Mouse (Mus musculus) adrenal gland, adult (tissue): ENCODE results near the gene Slc36a2.

Experiments
- DNase-seq, 2 experiments: peaks; one replicate each; pipeline ENCODE4 v3.0.0; 2022 to 2023; ENCODE audit warnings: low spot score in 1 of 2; ENCODE audit not compliant: inconsistent age in 2 of 2

Slc36a2 gene

DNA sequence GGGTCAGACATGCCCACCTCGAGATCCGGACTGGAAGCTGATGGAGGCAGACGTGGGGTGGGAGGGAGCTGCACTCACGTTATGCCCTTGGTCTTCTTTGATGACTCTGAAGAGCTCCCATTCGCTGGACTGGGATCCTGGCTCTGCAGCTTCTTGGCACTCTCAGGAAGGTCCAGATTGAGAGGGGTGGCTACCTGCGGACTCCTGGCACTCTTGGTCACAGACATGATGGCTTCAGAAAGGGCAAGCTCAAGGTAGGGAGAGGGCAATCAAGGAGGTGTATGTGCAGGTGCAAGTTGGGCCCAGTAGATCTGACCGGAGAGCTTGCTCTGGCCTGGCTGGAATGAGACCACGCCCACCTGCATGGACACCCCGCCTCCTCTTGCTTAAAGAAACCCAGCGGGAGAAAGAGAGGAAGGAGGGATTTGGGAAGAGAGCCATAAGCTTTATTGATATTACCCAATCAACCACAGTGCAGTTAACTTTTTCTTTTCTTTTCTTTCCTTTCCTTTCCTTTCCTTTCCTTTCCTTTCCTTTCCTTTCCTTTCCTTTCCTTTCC is at the start of gene Slc36a2:
Gene Slc36a2 (minus strand): TSS at position 345 of the 559 bp plus-strand sequence.
- DNase-seq = peak in 1 of 2 experiments; percentile 60

DNA sequence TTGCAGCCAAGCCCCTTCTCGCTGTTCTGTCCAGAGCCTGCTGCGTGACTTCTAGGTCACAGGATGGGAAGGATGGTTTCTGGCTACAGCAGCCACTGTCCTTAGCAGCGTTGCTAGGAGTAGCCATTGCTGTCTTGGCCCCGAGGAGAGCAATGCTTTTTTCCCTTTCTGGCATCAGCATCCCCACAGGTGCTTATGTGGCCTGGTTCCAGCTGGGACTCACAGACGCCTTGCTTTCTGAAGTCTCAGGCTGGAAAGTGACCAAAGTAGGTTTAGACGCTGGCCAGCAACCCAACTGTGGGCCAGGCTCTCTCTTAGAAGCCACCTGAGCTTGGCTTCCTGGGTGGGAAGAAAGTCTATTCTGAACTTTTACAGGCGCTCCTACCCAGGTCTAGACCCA is 49.4 kb upstream of the Slc36a2 start:
- DNase-seq = no peak

DNA sequence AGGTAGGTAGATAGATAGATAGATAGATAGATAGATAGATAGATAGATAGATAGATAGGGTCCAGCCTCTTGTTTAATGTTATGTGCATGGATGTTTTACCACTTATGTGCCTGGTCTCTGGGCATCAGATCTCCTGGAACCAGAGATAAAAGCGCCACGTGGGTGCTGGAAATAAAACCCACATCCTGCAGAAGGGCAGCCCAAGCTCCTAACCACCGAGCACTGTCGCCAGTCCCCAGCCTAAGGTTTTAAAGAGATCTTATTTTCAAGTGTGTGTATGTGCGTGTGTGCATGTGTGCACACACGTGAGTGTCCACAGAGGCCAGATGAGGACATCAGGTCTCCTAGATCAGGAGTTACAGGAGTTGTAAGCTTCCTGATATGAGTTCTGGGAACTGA is 46.2 kb upstream of the Slc36a2 start:
- DNase-seq = no peak

DNA sequence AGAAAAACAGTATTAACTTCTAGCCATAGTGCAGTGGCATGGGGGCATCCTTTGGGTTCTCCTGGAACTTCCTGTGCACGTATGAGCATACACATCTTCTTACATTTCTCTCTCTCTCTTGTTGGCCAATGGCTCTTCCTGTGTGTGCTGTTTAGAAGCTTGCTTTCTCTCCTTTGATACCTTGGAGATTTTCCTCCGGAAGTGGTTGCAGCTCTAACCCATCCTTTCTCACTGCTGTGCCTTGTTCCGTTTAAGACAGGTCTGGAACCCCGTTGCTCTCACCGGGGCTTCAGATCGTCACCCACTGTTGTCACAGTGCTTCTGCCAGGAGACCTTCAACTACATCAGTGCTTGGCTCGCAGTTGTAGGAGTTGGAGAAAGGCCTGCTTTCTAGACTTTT is 36.4 kb upstream of the Slc36a2 start:
- DNase-seq = no peak

GRCm38 (mm10) chr11:55218473-55218872 is 33.6 kb upstream of the Slc36a2 start:
- no peak for DNase-seq

DNA sequence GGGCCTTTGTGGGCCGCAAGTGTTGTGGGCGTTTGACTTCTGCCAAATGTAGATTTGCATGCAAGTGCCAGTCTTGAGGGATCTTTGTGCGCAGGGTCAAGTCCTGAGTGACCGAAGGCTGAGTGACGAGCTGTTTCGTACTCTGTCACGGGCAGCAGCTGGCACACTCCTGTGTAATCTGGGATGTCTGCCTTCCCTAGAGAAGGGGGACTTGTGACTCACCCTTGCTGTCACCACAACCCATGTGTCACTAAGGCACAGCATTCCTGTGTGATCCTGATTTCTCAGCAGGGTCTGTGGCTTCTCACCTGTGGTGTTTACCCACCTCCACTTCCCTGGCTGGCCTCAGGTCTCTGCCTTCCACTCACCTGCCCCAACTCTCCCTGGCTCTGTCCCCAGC is 33.0 kb upstream of the Slc36a2 start:
- DNase-seq = no peak

DNA sequence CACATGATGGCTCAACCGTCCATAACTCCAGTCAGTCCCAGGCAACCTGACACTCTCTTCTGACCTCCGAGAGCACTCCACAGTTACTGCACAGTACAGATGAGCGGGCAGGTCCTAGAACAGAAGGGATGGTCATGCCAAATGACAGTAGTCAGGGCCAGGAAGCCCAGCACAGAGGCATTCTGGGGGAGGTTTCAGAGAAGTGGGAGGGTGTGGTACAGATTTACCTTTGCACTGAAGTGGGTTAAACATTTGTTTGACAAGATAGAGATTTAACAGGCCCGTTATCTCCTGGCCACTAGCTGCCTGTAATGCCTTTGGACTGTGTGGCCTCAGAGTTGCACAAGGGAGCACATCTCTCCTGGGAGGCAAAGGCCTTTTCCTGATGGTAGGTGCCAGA is 32.5 kb upstream of the Slc36a2 start:
- no peak for DNase-seq

- DNase-seq = no peak
Observed at GRCm38 (mm10) chr11:55216830-55217229, 32.0 kb upstream of the Slc36a2 start.

- no peak for DNase-seq
Observed at GRCm38 (mm10) chr11:55216061-55216460, 31.2 kb upstream of the Slc36a2 start.

- DNase-seq = peak; percentile 16 to 77
Observed at GRCm38 (mm10) chr11:55214978-55215377, 30.1 kb upstream of the Slc36a2 start.

DNA sequence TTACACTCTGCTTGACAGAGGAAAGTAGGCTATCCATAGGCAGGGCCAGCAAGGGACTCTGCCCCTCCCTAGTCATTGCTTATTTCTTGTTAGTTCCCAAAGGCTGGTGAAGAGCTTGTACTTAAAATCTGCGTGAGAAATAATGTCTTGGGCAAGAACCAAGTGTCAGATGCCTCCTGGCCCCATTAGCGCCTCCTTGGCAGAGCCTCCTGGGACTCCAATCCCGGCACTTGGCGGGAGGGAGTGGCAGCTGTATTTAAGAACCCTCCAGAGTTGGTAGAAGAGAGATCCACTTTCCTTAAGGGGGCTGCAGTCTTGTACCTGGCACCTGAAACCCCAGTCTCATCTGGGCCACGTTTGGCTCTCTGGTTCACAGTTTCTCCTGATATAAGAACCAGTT is 29.3 kb upstream of the Slc36a2 start:
- peak in 1 of 2 experiments; percentile 43 for DNase-seq

DNA sequence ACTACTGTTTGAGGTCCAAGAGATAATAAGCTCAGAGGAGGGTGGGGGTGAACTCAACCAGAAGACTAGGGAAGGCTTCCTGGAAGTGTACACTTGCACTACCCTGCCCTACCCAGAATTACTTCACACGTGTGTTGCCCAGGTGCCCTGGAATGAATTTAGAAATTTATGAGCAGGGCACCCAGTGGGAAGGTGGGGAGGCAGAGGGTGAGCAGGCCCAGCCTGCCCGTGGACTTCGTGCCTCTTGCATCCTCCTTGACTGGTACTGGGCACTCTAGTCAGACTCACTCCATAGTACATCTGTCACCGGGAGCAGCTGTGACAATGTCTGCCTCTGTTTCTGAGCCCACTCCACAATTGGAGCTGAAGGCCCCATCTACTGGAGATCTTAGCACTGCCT is 28.6 kb upstream of the Slc36a2 start:
- no peak for DNase-seq

- DNase-seq = peak in 1 of 2 experiments; percentile 23
Observed at GRCm38 (mm10) chr11:55209626-55210353, 24.9 kb upstream of the Slc36a2 start.

GRCm38 (mm10) chr11:55209032-55209431 is 24.2 kb upstream of the Slc36a2 start:
- DNase-seq = no peak

DNA sequence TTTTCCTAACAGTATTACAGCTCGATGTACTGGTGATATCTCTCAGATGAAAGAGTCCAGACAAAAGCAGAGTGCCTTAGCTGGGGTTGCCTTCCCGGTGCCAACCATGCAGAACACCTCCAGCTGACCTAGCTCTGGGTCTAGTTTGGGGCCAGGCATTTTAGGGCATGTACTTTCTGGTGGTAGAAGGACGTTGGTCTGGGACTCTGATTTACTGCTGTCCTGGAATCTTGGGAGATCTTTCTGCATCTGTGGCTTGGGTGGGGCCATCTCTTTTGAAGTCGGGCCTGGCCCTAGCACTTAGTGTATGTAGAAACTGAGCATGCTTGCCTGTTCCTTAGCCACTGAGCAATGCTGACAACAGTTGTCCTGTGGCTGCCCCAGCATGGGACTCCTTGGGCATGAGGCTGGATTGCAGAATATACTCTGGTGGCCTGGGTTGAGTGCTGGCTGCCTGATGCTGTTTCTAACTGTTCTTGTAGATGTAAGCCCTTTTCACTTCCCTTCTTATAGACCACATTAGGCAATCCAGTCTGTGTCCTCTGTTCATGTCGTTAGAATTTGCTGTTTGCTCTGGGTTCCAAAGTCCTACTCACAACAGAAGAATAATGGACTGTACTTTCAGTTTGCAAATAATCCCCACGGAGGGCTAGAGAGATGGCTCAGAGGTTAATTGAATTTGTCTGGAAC is 23.3 kb upstream of the Slc36a2 start:
- DNase-seq = peak in 1 of 2 experiments; percentile 66

- DNase-seq = peak; percentile 37 to 80
Observed at GRCm38 (mm10) chr11:55204602-55205001, 19.7 kb upstream of the Slc36a2 start.

- peak; percentile 94 to 98 for DNase-seq
Observed at GRCm38 (mm10) chr11:55204159-55204596, 19.3 kb upstream of the Slc36a2 start, which contains the start of gene Slc36a1. Gene Slc36a1 (plus strand): TSS chr11:55204350.

DNA sequence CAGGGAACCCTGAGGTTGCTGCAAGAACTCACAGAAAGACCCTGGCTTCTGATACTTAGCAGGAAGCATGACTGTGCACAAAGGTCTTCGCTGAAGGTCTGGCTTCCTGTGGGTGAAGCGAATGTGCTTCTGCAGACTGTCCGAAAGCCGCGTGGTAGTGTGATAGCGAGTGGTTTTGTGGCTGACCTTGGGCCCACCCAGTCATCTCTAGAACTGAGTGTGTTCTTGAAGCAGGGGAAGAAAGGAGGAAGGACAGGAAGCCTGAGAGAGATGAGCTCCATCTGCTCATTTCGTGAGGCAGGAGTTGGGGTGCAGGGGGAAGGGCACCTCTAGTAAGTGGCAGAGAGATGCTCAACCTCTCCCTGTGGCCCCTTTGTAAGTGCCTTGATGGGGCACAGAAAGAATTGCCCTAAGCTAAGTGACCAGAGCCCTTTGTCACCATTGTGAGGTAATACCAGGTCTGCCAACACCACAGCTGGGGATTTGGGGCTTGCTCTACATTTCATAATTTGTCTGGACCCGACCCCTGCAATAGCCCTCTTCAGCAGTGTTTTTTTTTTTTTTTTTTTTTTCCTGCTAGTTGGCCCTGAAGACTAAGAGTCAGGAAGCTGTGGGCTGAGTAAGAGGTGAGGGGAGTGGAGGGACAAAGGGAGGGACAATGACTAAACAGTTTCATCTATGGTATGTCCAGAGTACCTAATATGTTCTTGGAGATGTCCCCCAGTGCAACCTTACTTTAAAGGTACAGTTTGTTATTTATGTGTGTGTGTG is 13.0 kb upstream of the Slc36a2 start:
- no peak for DNase-seq

DNA sequence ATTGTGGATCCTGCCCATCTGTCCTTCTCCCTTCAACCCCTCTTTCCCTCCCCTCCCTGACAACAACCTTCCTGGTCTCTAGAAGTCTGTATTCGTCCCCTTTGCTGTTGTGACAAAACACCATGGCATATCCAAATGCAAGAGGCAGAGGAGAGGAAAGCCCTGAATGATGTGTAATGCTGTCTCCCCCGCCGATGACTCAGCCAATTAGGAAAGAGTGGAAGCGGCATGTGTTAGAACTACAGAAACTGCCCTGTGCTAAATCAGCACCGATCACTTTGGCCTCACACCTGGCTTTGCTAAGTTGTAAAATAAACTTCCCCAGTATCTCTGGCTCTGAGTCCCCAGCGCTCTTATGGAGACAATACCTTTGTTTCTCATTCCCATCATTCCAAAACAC is 12.2 kb upstream of the Slc36a2 start:
- peak in 1 of 2 experiments; percentile 28 for DNase-seq

GRCm38 (mm10) chr11:55190216-55190615 is 5.3 kb upstream of the Slc36a2 start:
- DNase-seq = no peak

DNA sequence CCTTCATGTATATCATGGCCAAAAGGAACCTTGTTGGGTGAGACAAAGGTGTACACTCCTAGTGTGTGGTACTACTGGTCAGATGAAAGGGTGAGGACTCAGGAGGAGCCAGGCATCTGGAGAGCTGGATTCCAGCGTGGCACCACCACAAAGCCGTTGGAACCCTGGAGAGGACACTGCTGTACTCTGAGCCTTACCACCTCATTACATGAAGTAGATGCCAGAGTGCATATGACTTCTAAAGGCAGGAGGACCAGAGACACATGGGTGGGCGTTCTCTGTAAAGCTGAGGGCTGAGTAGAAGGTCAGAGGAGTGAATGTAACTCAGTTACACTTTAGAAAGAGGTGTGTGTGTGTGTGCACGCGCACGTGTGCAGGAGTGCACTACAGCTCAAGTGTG is 2.9 kb upstream of the Slc36a2 start:
- DNase-seq = no peak
